Mouse (Mus musculus) right cerebral cortex, postnatal 4 days (tissue): ENCODE measurements around the gene Polr3h.
"Not testable (repeated sequence)": the region's sequence is repeated elsewhere in the genome, so short reads cannot be mapped to it uniquely, and the experiment has no call there.

Experiments used
- DNase-seq: peaks from one replicate; pipeline ENCODE4 v3.0.0-alpha.2; 2022

Gene Polr3h

GRCm38 (mm10) chr15:81925760-81926445 lies at the start of gene Polr3h:
Gene Polr3h (minus strand): TSS chr15:81926240.
- peak; percentile 95 for DNase-seq

DNA sequence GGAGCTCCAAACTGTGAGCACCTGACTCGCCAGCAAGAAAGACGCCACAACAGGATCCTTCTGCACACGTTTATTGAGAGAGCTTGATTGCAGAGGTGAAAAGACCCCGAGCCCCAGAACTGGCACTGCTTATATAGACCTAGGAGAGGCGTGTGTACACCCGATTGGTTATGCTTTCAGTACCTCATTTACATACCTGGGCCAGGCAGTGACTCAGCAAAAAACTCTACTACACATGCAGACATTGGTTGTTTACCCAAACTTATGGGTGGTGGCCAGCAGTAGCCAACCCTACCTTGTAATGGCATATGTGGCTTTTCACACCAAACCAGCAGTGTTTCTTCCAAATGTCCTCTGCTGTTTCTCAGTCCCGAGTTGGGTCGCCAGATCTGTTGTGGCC lies 49.1 kb upstream of the Polr3h start:
- not testable (repeated sequence) for DNase-seq

DNA sequence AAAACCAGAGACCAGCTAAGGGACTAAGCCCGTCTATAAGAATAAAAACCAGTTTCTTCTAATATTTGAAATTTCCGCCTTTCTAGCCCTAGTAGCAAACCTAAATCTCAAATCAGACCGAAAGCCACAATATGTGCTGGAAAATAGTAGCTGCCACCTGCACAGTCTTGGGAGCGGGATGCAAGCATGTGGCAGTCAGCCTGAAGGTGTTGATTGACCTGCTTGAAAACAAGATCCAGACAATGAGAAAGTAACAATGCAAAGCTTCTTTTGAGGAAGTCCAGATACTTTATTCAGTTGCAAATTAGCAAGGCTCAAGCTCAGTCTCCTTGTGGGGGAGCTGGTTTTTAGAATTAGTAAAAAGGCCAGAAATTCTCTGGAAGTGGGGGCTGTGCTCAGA lies 44.5 kb upstream of the Polr3h start:
- DNase-seq, result not testable (repeated sequence)

GRCm38 (mm10) chr15:81969635-81970034 lies 43.6 kb upstream of the Polr3h start:
- not testable (repeated sequence) for DNase-seq

DNA sequence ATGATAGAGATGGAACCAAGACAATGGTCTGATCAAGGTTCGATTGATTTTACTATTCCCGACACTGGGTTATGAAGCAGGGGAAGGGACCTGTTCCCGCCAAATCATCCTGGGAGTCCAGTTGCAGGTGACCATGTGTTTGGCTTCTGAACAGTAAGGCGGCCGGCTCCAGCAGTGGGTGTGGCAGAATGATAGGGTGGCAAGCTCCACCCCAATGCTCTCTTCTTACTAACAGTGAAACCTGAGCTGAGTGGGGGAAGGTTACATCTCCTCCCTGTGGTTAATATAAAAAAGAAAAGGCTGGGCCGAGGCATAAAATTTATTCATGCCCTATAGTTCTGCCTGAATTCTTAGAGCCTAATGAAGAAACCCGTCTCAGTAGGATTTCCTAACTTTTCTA lies 43.1 kb upstream of the Polr3h start:
- DNase-seq, result no peak

DNA sequence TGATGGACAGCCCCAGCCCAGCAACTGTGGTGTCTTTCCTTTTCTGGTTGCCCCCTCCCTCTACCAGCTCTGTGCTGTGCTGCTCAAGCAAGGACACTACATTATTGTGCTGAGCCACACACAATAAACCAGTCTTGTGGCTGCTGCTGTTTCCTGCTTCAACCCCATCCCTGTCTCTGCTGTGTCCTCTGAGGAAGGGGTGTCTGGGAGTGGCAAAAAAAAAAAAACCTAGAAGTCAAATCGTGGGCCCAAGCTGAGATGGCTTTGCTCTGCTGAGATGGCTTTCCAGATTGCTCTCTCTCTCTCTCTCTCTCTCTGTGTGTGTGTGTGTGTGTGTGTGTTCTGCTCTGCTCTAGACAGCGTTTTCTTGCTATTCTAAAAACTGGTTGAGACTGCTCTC lies 42.4 kb upstream of the Polr3h start:
- no peak for DNase-seq

- no peak for DNase-seq
These were observed 41.8 kb upstream of the Polr3h start for GRCm38 (mm10) chr15:81967821-81968220.

DNA sequence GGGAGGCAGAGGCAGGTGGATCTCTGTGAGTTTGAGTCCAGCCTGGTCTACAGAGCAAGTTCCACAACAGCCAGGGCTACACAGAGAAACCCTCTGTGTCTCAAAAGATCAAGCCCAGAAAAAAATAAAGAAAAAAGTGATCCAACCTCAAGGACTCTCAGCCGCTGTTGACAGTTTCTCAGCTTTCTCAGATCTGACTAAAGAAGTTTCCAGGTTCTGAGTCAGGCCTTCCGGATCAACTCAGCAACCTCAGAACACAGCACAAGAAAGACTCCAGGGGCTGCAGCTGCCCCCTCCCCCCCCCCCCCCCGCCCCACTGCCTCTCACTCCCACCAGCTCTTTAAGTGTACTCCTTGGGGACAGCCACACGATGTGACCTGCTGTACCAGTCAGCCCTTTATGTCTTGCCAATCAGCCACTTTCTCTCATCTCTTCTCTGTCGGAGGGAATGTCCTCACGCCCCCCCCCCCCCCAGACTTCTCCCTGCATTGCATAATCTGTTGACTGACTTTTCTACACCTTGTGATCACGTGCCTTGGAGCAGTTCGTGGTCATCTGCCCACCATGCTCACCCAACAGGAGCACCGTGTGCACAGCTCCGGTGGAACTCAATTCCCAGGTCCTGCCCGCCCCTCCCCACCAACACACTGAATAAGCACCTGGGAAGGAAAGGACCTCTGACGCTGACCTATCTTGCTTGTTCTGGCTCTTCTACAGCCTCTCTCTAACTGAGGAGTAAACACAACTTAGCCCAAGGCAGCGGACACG lies 40.2 kb upstream of the Polr3h start:
- DNase-seq, result no peak

DNA sequence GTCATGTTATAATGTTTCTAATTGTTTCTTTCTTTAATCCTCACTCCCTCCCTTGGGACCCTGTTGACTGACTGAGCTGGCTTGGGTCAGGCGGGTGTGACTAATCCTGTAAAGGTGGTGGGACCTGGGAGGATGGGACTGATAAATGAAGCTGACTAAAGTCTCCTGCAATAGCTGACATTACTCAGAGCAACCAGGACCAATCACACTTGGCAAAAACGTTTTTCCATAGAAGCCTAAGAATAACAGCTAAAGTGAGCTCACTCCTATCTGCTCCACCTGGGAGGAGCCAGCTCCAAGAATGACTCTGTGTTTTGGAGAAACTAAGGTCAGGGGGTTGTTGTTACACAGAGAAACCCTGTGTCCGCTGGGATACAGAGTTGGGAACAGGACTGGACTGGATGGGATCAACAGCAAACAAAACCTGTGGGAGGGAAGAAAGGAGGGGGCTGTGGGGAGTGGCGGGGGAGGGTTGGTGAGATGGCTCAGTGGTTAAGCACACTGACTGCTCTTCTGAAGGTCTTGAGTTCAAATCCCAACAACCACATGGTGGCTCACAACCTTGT lies 39.0 kb upstream of the Polr3h start:
- no peak for DNase-seq

GRCm38 (mm10) chr15:81964262-81964661 lies 38.2 kb upstream of the Polr3h start:
- DNase-seq, result no peak

- no peak for DNase-seq
These were observed 35.0 kb upstream of the Polr3h start for GRCm38 (mm10) chr15:81961078-81961451.

GRCm38 (mm10) chr15:81960171-81961077 lies 34.4 kb upstream of the Polr3h start, which contains the start of gene Pmm1:
Gene Pmm1 (minus strand): TSS chr15:81960930.
- peak; percentile 97 for DNase-seq

DNA sequence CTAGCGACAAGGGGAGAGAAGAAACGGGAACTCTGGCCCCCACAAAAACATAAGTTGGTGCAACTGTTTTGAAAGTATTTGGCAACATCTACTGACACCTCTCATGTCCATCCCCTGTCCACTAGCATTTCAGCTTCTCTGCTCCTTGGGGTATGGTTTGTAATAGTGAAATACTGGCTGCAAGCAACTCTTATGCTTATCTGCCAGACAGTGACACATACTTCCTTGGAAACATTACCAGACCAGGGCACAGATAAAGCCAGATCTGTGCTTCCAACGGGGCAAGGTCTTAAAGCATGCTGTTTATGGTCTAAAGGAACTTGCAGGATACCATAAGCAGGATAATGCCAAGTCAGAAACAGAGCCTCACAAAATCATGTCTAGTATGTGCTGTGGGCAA lies 32.9 kb upstream of the Polr3h start:
- no peak for DNase-seq

GRCm38 (mm10) chr15:81957598-81957997 lies 31.6 kb upstream of the Polr3h start:
- DNase-seq, result no peak

- peak; percentile 63 for DNase-seq
These were observed 30.4 kb upstream of the Polr3h start for GRCm38 (mm10) chr15:81956457-81956856.

DNA sequence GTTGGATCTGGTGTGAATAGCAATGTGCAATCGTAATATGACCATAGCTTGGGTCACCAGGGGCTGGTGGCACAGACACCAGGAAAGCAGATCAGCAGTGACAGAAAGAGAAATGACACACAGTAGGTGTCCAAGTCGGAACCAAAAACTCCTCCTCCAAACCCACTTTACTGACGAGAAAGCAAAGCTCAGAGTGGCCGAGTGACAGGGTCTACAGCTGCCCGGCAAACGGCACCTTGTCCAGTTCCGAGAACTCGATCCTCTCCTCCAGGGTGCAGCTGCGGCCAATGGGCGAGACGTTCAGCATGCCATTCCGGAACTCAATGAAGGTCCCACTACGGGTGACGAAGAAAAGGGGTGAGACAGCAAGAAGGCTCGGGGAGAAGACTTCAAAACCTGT lies 29.4 kb upstream of the Polr3h start:
- DNase-seq, result no peak

DNA sequence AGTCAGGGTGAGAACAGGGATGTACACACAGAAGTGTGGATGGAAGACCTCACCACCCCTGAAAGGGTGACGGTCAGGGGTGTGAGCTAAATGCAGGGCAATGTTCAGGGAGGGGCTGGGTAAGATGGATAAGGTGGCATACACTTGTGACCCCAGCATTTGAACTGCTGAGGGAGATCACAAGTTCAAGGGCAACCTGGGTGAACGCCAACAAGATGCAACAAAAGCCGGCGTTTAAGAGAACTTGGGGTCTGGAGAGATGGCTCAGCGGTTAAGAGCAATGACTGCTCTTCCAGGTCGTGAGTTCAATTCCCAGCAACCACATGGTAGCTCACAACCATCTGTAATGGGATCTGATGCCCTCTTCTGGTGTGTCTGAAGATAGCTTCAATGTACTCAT lies 28.7 kb upstream of the Polr3h start:
- DNase-seq, result no peak

GRCm38 (mm10) chr15:81954151-81954583 lies 28.1 kb upstream of the Polr3h start:
- no peak for DNase-seq

- no peak for DNase-seq
These were observed 26.3 kb upstream of the Polr3h start for GRCm38 (mm10) chr15:81952310-81952709.

DNA sequence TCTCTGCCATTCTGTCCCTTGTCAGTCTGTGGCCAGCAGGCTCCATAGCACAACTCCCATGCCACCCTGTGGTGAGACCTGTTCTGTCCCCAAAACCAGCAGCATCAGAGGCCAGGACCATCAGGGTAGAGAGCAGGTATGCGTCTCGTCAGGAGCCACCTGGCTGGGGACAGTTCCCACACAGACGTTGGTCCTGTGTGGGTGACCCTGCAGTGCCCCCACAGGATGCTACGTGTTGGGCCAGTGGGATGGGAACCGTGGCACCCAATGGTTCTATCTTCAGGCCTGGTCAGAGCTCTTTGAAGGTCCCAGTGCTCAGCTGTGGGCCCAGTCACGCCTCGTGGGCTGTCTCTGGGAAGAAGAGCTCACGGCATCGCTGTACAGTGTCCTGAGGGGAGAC lies 25.1 kb upstream of the Polr3h start:
- no peak for DNase-seq

DNA sequence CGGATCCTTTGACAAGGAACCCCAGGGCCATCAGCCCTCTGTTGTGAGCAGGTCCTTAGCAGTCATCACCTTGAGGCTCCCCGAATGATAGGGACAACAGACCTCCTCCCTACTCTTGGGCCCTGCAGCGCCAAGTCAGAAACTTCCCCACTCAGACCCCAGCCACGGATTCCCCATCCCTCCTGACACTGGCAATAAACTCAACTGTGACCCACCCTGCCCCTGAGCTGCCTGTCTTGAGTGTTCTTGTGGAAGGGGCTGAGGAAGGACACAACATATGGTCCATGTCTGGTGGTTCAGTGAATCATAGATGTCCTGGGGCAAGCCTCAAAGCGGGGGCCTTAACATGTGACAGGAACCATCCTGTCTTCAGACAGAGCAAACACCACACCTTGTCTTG lies 24.7 kb upstream of the Polr3h start:
- DNase-seq, result no peak

- no peak for DNase-seq
These were observed 23.6 kb upstream of the Polr3h start for GRCm38 (mm10) chr15:81949476-81950131.
